Mouse (Mus musculus): Measurements from ENCODE around the gene Kpna7. TPM values are rescaled to one million over a fixed set of nuclear protein-coding genes. Genes with fewer than 3 reads are reported as not detected.
"Not testable (repeated sequence)": the region's sequence is repeated elsewhere in the genome, so short reads cannot be mapped to it uniquely, and the experiment has no call there.

Kpna7 gene
- not detected in 2 replicates for polyA plus RNA-seq (2015; fragmentation: Nextera tagmentation; extraction: Ambion mirVana)

DNA sequence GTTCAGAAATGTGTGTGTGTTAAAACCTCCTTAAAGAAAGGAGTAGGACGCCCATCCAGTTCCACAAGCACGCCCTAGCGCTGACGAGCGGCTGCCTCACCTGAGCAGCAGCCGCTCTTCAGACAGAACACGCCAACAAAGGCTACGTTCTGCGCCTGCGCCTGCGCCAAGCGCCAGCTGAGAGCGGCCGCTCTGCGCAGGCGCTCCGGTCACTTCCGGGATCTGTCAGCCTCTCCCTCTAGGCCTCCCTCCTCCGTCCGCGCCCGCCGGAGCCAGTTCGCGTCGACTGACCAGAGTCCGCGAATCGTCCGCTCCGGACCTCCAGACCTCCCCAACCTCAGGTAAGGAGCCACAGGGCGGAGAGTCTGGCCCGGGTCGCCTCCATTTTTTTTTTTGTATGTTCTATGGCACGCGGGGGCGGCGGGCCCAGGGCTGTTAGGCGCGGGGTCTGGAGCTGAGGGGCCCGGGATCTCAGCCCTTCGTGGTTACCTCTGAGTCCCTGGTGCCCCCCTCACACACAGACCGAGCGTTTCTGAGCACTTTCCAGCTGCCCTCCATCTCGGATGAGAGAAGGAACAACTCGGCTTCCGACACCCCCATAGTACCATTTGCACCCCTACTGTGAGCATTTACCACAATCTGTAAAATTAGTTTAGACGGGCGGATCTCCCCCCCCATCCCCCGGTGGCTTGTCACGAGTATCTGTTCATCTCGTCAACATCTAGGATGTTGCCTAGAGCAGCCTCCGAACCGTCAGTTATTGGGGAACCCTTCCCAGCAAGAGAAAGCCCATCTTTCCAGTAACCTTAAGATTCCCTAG, at the start of gene Kpna7, which contains the start of gene Arpc1a:
Gene Kpna7 (minus strand): TSS at position 399 of the 820 bp plus-strand sequence.
Gene Arpc1a (plus strand): TSS at position 199 of the 820 bp plus-strand sequence.
- no peaks in the 10 kb centered on the region for H3K27me3 ChIP-seq (ENCODE audit: insufficient read depth, low read length)
- peak within 1 kb of the TSS; percentile 96 for H3K9ac ChIP-seq (replicated peaks)
- peak within 1 kb of the TSS; percentile 85 for H3K27ac ChIP-seq (ENCODE audit: low read depth)
- peak; percentile 96 for DNase-seq
- TF ChIP-seq EP300 (IDR thresholded peaks at IDR 0.05; ENCODE audit: low read depth) (no peak), CTCF (IDR thresholded peaks at IDR 0.05; ENCODE audit: low read depth) (0 out of 2 replicates have a peak, but pooled peaks have one; percentile 3)
- peak within 1 kb of the TSS; percentile 93 for H3K4me2 ChIP-seq (ENCODE audit: low read depth, low read length)
- WGBS (ENCODE audit: insufficient replicate concordance): 2% methylated on average over 52 of the region's 54 CpGs
- peak; percentile 97 for ATAC-seq
- H3K36me3 ChIP-seq (replicated peaks; ENCODE audit: insufficient read depth, low read length): peaks cover 7% of the 10 kb centered on the region; the same call in 1 of the 2 replicates
- H3K4me1 ChIP-seq (ENCODE audit: insufficient read depth): peaks cover 11% of the 10 kb centered on the region
- H3K4me3 ChIP-seq (ENCODE audit: low read depth, low read length): peak within 1 kb of the TSS; percentile 94
- no peaks in the 10 kb centered on the region for H3K9me3 ChIP-seq (ENCODE audit: low read length)

GRCm38 (mm10) chr5:145133275-145133674, 49.4 kb upstream of the Kpna7 start:
- not testable (repeated sequence) for H3K4me2 ChIP-seq (ENCODE audit: low read depth, low read length); H3K4me3 ChIP-seq (ENCODE audit: low read depth, low read length); H3K4me1 ChIP-seq (ENCODE audit: insufficient read depth); H3K27ac ChIP-seq (ENCODE audit: low read depth); H3K9ac ChIP-seq (replicated peaks); DNase-seq; ATAC-seq; H3K9me3 ChIP-seq (ENCODE audit: low read length); H3K27me3 ChIP-seq (ENCODE audit: insufficient read depth, low read length)
- TF ChIP-seq CTCF (IDR thresholded peaks at IDR 0.05; ENCODE audit: low read depth): peak; percentile 32; the same call in 1 of the 2 replicates
- peaks cover 73% of the 10 kb centered on the region for H3K36me3 ChIP-seq (replicated peaks; ENCODE audit: insufficient read depth, low read length)
- WGBS (ENCODE audit: insufficient replicate concordance): 84% methylated on average over 6 of the region's 6 CpGs

- Histone ChIP-seq H3K9ac (replicated peaks) (no peak overlapping the region), H3K4me1 (ENCODE audit: insufficient read depth) (no peaks in the 10 kb centered on the region), H3K4me2 (ENCODE audit: low read depth, low read length) (no peak overlapping the region), H3K4me3 (ENCODE audit: low read depth, low read length) (no peak overlapping the region), H3K27ac (ENCODE audit: low read depth) (no peak overlapping the region), H3K9me3 (ENCODE audit: low read length) (no peaks in the 10 kb centered on the region), H3K36me3 (replicated peaks; ENCODE audit: insufficient read depth, low read length) (peaks cover 83% of the 10 kb centered on the region), H3K27me3 (ENCODE audit: insufficient read depth, low read length) (no peaks in the 10 kb centered on the region)
- 69% methylated on average over 3 of the region's 3 CpGs for WGBS (ENCODE audit: insufficient replicate concordance)
- ATAC-seq: no peak
- DNase-seq: no peak
- TF ChIP-seq EP300 (IDR thresholded peaks at IDR 0.05; ENCODE audit: low read depth): no peak
- no peak for TF ChIP-seq CTCF (IDR thresholded peaks at IDR 0.05; ENCODE audit: low read depth)
Observed at GRCm38 (mm10) chr5:145130995-145131394, 47.2 kb upstream of the Kpna7 start.

GRCm38 (mm10) chr5:145130191-145130590, 46.4 kb upstream of the Kpna7 start:
- ATAC-seq: peak; percentile 43
- no peaks in the 10 kb centered on the region for H3K4me1 ChIP-seq (ENCODE audit: insufficient read depth)
- no peaks in the 10 kb centered on the region for H3K9me3 ChIP-seq (ENCODE audit: low read length)
- no peak overlapping the region for H3K4me2 ChIP-seq (ENCODE audit: low read depth, low read length)
- H3K9ac ChIP-seq (replicated peaks): no peak overlapping the region
- H3K27me3 ChIP-seq (ENCODE audit: insufficient read depth, low read length): no peaks in the 10 kb centered on the region
- 56% methylated on average over 11 of the region's 11 CpGs for WGBS (ENCODE audit: insufficient replicate concordance)
- no peak for TF ChIP-seq EP300 (IDR thresholded peaks at IDR 0.05; ENCODE audit: low read depth)
- no peak for TF ChIP-seq CTCF (IDR thresholded peaks at IDR 0.05; ENCODE audit: low read depth)
- no peak overlapping the region for H3K4me3 ChIP-seq (ENCODE audit: low read depth, low read length)
- H3K27ac ChIP-seq (ENCODE audit: low read depth): no peak overlapping the region
- no peak for DNase-seq
- H3K36me3 ChIP-seq (replicated peaks; ENCODE audit: insufficient read depth, low read length): peaks cover 84% of the 10 kb centered on the region

GRCm38 (mm10) chr5:145129773-145130172, 45.9 kb upstream of the Kpna7 start:
- H3K4me2 ChIP-seq (ENCODE audit: low read depth, low read length); H3K4me3 ChIP-seq (ENCODE audit: low read depth, low read length); H3K27me3 ChIP-seq (ENCODE audit: insufficient read depth, low read length); DNase-seq; ATAC-seq; H3K27ac ChIP-seq (ENCODE audit: low read depth); H3K9me3 ChIP-seq (ENCODE audit: low read length); H3K9ac ChIP-seq (replicated peaks); H3K4me1 ChIP-seq (ENCODE audit: insufficient read depth): not testable (repeated sequence)
- 85% methylated on average over 6 of the region's 6 CpGs for WGBS (ENCODE audit: insufficient replicate concordance)
- peaks cover 84% of the 10 kb centered on the region for H3K36me3 ChIP-seq (replicated peaks; ENCODE audit: insufficient read depth, low read length)

DNA sequence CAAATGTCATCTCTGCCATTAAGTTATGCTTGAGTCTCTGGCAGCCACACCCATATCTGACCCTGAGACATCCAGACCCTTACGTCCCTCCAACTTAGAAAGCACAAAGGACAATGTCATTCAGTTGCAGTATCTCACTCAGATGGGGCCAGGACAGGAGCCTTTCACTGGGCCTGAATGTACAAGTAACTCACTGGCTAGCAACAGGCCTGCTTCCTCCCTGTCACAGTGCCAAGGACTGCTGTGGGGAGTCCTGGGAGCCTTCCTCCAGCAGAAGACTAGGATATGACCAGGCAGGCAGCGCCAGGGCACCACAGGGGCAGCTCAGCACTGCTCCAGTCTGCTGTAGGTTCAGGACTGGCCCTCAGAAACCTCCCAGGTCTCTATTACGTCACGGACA, 45.3 kb upstream of the Kpna7 start:
- H3K27me3 ChIP-seq (ENCODE audit: insufficient read depth, low read length): no peaks in the 10 kb centered on the region
- TF ChIP-seq EP300 (IDR thresholded peaks at IDR 0.05; ENCODE audit: low read depth) (no peak), CTCF (IDR thresholded peaks at IDR 0.05; ENCODE audit: low read depth) (no peak)
- no peak overlapping the region for H3K9ac ChIP-seq (replicated peaks)
- H3K4me1 ChIP-seq (ENCODE audit: insufficient read depth): no peaks in the 10 kb centered on the region
- DNase-seq (no peak), ATAC-seq (no peak)
- no peak overlapping the region for H3K4me2 ChIP-seq (ENCODE audit: low read depth, low read length)
- H3K27ac ChIP-seq (ENCODE audit: low read depth): no peak overlapping the region
- peaks cover 84% of the 10 kb centered on the region for H3K36me3 ChIP-seq (replicated peaks; ENCODE audit: insufficient read depth, low read length)
- no peaks in the 10 kb centered on the region for H3K9me3 ChIP-seq (ENCODE audit: low read length)
- WGBS (ENCODE audit: insufficient replicate concordance): 80% methylated on average over 4 of the region's 4 CpGs
- H3K4me3 ChIP-seq (ENCODE audit: low read depth, low read length): no peak overlapping the region

Data from liver, postnatal 0 days (tissue).